Mouse (Mus musculus) hindbrain, postnatal 0 days (tissue): ENCODE measurements around the gene Bspry. TPM values are rescaled to one million over a fixed set of nuclear protein-coding genes. Genes with fewer than 3 reads are reported as not detected.

Source experiments
- ATAC-seq: fragments of 200-750 bp; cut with Nextera tagmentation; 2 replicates; pipeline ENCODE4 v1.8.0; 2017; ENCODE audit warnings: mild to moderate bottlenecking, moderate TSS enrichment, moderate library complexity
- DNase-seq: peaks from one replicate; pipeline ENCODE4 v3.0.0-alpha.2; 2015; ENCODE audit warnings: low spot score
- H3K27ac ChIP-seq: fragments of 300-500 bp; sonication (generic); 2 replicates; pipeline ENCODE4 v1.5.1; 2014; ENCODE audit warnings: mild to moderate bottlenecking
- H3K27me3 ChIP-seq: fragments of 300-500 bp; sonication (generic); 2 replicates; pipeline ENCODE4 v1.6.1; 2014; ENCODE audit warnings: low read length, mixed read lengths; ENCODE audit not compliant: insufficient read depth
- H3K36me3 ChIP-seq: fragments of 300-500 bp; sonication (generic); 2 replicates; pipeline ENCODE4 v1.6.1; 2014; ENCODE audit warnings: low read length, mixed read lengths; ENCODE audit not compliant: insufficient read depth
- H3K4me1 ChIP-seq: fragments of 300-500 bp; sonication (generic); 2 replicates; pipeline ENCODE4 v1.6.1; 2014; ENCODE audit warnings: antibody characterized with exemption, low read length, mixed read lengths; ENCODE audit not compliant: insufficient read depth
- H3K4me2 ChIP-seq: fragments of 300-500 bp; sonication (generic); 2 replicates; pipeline ENCODE4 v1.6.1; 2014; ENCODE audit warnings: low read depth, mild to moderate bottlenecking, low read length, moderate library complexity, mixed read lengths
- H3K4me3 ChIP-seq: fragments of 300-500 bp; sonication (generic); 2 replicates; pipeline ENCODE4 v1.5.1; 2014; ENCODE audit warnings: low read length
- H3K9ac ChIP-seq: fragments of 300-500 bp; sonication (generic); replicated peaks from 2 replicates; pipeline ENCODE4 v1.6.1; 2014; ENCODE audit warnings: mild to moderate bottlenecking, low read length, moderate library complexity, mixed read lengths
- H3K9me3 ChIP-seq: fragments of 300-500 bp; sonication (generic); 2 replicates; pipeline ENCODE4 v1.6.1; 2016; ENCODE audit warnings: low read length, mixed read lengths
- CTCF ChIP-seq: IDR thresholded peaks from 2 replicates; pipeline ENCODE4 v1.5.1; 2016; ENCODE audit warnings: antibody characterized with exemption, control low read depth, low read depth
- WGBS: fragments of 180-500 bp; shearing (Covaris S2); extraction: QIAGEN DNeasy Blood & Tissue Kit; methylation state at CpG from one replicate; pipeline ENCODE4 v1.1.7; 2014; 5-methylcytosine and 5-hydroxymethylcytosine counted together
- polyA plus RNA-seq: library from polyadenylated mRNA; unstranded; fragments of >200 nt; fragmentation: Nextera tagmentation; extraction: Ambion mirVana; gene quantifications from 2 replicates; pipeline ENCODE4 v1.2.1, GENCODE M21; 2015
- total RNA-seq: library from RNA; depleted of rRNA; stranded (reverse); fragments of >200 nt; gene quantifications from 2 replicates; pipeline ENCODE4 v1.2.3, GENCODE M21; 2014

The Bspry gene
- total and polyA plus RNA-seq, 2 experiments from 2014 or later, result 0.37 to 0.96 TPM

DNA sequence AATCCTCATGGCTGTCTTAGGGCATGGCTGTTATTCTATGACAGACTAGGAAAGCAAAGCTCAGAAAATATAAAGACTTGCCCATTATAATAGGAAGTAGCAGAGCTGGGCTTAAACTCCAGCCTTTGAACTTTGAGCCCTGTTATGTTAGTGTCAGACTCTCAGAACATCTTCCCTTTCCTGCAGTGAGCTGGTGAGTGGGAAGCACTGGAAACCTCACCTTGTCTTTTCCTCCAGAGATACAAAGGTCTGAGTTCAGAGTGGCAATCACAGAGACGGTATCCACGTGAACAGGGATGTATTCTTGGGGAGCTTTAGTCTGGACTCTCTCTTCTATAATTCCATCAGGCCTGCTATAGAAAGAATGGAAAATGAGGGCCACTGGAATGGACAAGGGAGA lies 16.7 kb upstream of the Bspry start:
- 77% methylated on average over 2 of the region's 2 CpGs for WGBS
- Histone ChIP-seq H3K4me2 (no peak overlapping the region), H3K4me3 (no peak overlapping the region), H3K4me1 (no peaks in the 10 kb centered on the region), H3K27ac (no peak overlapping the region), H3K27me3 (no peaks in the 10 kb centered on the region), H3K36me3 (peaks cover 8% of the 10 kb centered on the region; the same call in 1 of the 2 replicates), H3K9ac (no peak overlapping the region), H3K9me3 (no peaks in the 10 kb centered on the region)
- TF ChIP-seq CTCF, result no peak
- ATAC-seq (no peak), DNase-seq (no peak)

GRCm38 (mm10) chr4:62468158-62468557 lies 11.7 kb upstream of the Bspry start:
- peaks cover 1% of the 10 kb centered on the region; the same call in 1 of the 2 replicates for H3K36me3 ChIP-seq
- no peak overlapping the region for H3K9ac ChIP-seq
- no peak overlapping the region for H3K4me2 ChIP-seq
- H3K27ac ChIP-seq, result no peak overlapping the region
- no peak for DNase-seq
- no peak overlapping the region for H3K4me3 ChIP-seq
- H3K27me3 ChIP-seq, result no peaks in the 10 kb centered on the region
- no peaks in the 10 kb centered on the region for H3K9me3 ChIP-seq
- H3K4me1 ChIP-seq, result no peaks in the 10 kb centered on the region
- peak; percentile 33 for TF ChIP-seq CTCF
- WGBS, result 89% methylated on average over 1 of the region's 1 CpGs
- ATAC-seq, result no peak

- H3K4me2 ChIP-seq, result peak within 1 kb of the TSS; percentile 71
- H3K27me3 ChIP-seq, result no peaks in the 10 kb centered on the region
- peak; percentile 89 for DNase-seq
- peak within 1 kb of the TSS; percentile 55 for H3K4me3 ChIP-seq
- H3K9me3 ChIP-seq, result no peaks in the 10 kb centered on the region
- no peaks in the 10 kb centered on the region for H3K36me3 ChIP-seq
- peak; percentile 97 for ATAC-seq
- peak within 1 kb of the TSS; percentile 59 for H3K27ac ChIP-seq
- WGBS, result under 1% methylated on average over 30 of the region's 30 CpGs
- no peak for TF ChIP-seq CTCF
- peak within 1 kb of the TSS; percentile 49 for H3K9ac ChIP-seq
- no peaks in the 10 kb centered on the region for H3K4me1 ChIP-seq
These were observed 9.2 kb upstream of the Bspry start, which contains the start of gene Wdr31 for GRCm38 (mm10) chr4:62470598-62471051. Gene Wdr31 (minus strand): TSS chr4:62470896.

DNA sequence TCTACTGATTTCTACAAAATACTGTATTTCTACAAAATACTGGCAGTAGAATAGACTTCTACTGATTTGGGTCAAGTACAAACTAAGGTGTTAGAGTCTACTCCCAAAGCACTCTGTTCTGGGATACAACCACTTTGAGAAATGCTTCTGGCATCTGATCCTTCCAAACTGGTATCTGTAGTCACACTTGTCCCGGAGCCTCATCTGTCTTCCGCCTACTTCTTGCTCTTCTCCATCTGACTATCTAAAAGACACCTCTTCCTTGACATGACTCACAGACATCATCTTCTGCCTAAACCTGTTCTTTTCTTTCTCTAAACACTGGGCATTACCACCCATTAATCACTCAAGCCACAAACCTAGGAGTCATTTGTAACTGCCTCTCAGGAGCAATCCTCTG lies 7.8 kb upstream of the Bspry start:
- ATAC-seq (no peak), DNase-seq (no peak)
- no peak overlapping the region for H3K27ac ChIP-seq
- 91% methylated on average over 2 of the region's 2 CpGs for WGBS
- H3K27me3 ChIP-seq, result no peaks in the 10 kb centered on the region
- H3K4me1 ChIP-seq, result no peaks in the 10 kb centered on the region
- no peaks in the 10 kb centered on the region for H3K9me3 ChIP-seq
- H3K9ac ChIP-seq, result no peak overlapping the region
- no peak for TF ChIP-seq CTCF
- no peak overlapping the region for H3K4me3 ChIP-seq
- no peak overlapping the region for H3K4me2 ChIP-seq
- H3K36me3 ChIP-seq, result no peaks in the 10 kb centered on the region

- no peaks in the 10 kb centered on the region for H3K9me3 ChIP-seq
- no peaks in the 10 kb centered on the region for H3K36me3 ChIP-seq
- WGBS, result 87% methylated on average over 2 of the region's 2 CpGs
- H3K9ac ChIP-seq, result no peak overlapping the region
- ATAC-seq (no peak), DNase-seq (no peak)
- H3K27me3 ChIP-seq, result no peaks in the 10 kb centered on the region
- no peak overlapping the region for H3K27ac ChIP-seq
- no peaks in the 10 kb centered on the region for H3K4me1 ChIP-seq
- H3K4me3 ChIP-seq, result no peak overlapping the region
- no peak overlapping the region for H3K4me2 ChIP-seq
- TF ChIP-seq CTCF, result no peak
These were observed 4.7 kb upstream of the Bspry start for GRCm38 (mm10) chr4:62475131-62475530.

- no peak overlapping the region for H3K4me3 ChIP-seq
- DNase-seq (no peak), ATAC-seq (no peak)
- no peaks in the 10 kb centered on the region for H3K9me3 ChIP-seq
- H3K4me1 ChIP-seq, result no peaks in the 10 kb centered on the region
- H3K27me3 ChIP-seq, result no peaks in the 10 kb centered on the region
- WGBS, result 91% methylated on average over 6 of the region's 6 CpGs
- H3K4me2 ChIP-seq, result no peak overlapping the region
- no peak for TF ChIP-seq CTCF
- H3K9ac ChIP-seq, result no peak overlapping the region
- no peak overlapping the region for H3K27ac ChIP-seq
- H3K36me3 ChIP-seq, result no peaks in the 10 kb centered on the region
These were observed 4.1 kb upstream of the Bspry start for GRCm38 (mm10) chr4:62475793-62476192.

DNA sequence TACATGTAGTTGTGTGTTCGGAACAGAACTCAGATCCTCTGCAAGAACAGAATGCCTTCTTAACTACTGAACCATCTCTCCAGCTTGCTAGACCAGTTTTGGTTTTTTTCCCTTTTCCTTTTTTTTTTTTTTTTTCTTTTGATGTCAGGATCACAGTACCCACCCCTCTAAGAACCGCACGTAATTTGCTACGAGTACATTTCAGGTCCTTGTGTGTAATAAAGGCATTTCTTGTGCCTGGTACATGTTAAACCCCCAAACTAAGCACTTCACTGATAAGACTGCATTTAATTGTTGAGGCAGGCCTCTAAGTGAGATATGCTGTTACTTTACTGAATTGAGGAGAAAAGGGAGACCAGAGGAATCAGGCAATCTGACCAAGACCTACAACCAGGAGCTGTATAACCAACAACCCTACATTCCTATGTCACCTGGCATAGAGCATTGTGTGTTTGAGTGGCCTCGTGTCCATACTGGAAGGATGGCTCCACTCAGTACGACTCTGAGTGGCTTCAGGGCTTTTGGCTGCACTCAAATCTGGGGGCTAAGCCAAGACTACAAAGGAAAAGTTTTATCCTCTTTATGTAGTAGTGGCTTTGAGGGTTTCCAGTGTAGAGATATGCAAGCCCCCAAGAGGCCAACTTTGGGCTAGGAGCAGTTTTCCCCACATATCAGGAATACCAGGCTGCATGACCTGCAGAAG lies 2.2 kb upstream of the Bspry start:
- Histone ChIP-seq H3K27ac (no peak overlapping the region), H3K4me3 (no peak overlapping the region), H3K9me3 (no peaks in the 10 kb centered on the region), H3K36me3 (no peaks in the 10 kb centered on the region), H3K9ac (no peak overlapping the region), H3K4me1 (no peaks in the 10 kb centered on the region), H3K4me2 (no peak overlapping the region), H3K27me3 (no peaks in the 10 kb centered on the region)
- TF ChIP-seq CTCF, result no peak
- WGBS, result 86% methylated on average over 6 of the region's 6 CpGs
- no peak for ATAC-seq
- DNase-seq, result no peak
